Mouse (Mus musculus) heart, adult 2 months (tissue): ENCODE measurements around the gene Tenm3.

Experiments
- CTCF ChIP-seq: fragments of 200-600 bp; IDR thresholded peaks from 2 replicates; pipeline ENCODE4 v1.8.1; 2022; ENCODE audit warnings: antibody characterized with exemption, mild to moderate bottlenecking, moderate library complexity
- EP300 ChIP-seq: fragments of 200-500 bp; IDR thresholded peaks from 2 replicates; pipeline ENCODE4 v1.6.1; 2011; ENCODE audit warnings: low read depth, low read length, control low read depth; ENCODE audit not compliant: insufficient read depth
- POLR2A ChIP-seq: fragments of 200-500 bp; IDR thresholded peaks from 2 replicates; pipeline ENCODE4 v1.6.1; 2011; ENCODE audit warnings: mild to moderate bottlenecking, low read depth, low read length, control low read depth; ENCODE audit not compliant: insufficient read depth

GRCm38 (mm10) chr8:48728006-48728405, 115.7 kb downstream of the Tenm3 start:
- TF ChIP-seq CTCF (no peak), POLR2A (no peak), EP300 (no peak)
